Mouse (Mus musculus): ENCODE results near the gene Inf2. TPM values are rescaled to one million over a fixed set of nuclear protein-coding genes. Genes with fewer than 3 reads are reported as not detected.

The Inf2 gene
- polyA plus RNA-seq, 1 experiment from 2014 or later, result 3.9 TPM

DNA sequence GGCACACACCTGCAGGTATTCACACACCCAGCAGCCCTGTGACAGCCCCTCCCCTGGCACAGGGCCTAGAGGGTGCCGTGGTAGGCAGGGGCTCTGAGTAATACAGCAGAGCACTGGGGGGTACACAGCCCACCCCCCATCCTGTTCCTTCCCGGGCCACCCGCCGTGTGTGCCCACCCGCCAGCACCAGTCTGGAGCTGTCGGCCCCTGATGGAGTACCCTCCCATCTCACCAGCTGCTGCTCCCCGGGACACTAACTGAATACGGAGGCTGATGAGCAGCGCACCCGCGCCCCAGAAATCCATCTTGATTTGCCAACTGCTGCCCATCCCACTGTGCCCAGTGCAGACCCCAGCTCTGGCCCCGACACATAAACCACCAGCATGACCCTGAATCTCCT, 75.1 kb downstream of the Inf2 start:
- Histone ChIP-seq H3K4me1 (ENCODE audit: control insufficient read depth, insufficient read depth, low read length) (peaks cover 85% of the 10 kb centered on the region), H3K9ac (ENCODE audit: low read length) (peak overlapping the region; percentile 32), H3K4me2 (ENCODE audit: low read depth, low read length) (no peak overlapping the region), H3K27ac (ENCODE audit: low read length) (peak overlapping the region; percentile 43), H3K9me3 (replicated peaks; ENCODE audit: control insufficient read depth, low read length) (no peaks in the 10 kb centered on the region), H3K4me3 (replicated peaks; ENCODE audit: low read length) (no peak overlapping the region), H3K36me3 (ENCODE audit: control insufficient read depth, insufficient read depth, low read length) (peaks cover 16% of the 10 kb centered on the region), H3K27me3 (ENCODE audit: control insufficient read depth, insufficient read depth, low read length) (no peaks in the 10 kb centered on the region)
- WGBS, result 75% methylated on average over 12 of the region's 12 CpGs
- no peak for ATAC-seq (ENCODE audit: insufficient read depth, low FRiP score)

- peak overlapping the region; percentile 31; the same call in 1 of the 2 replicates for H3K9ac ChIP-seq (ENCODE audit: low read length)
- ATAC-seq (ENCODE audit: insufficient read depth, low FRiP score), result no peak
- peak overlapping the region; percentile 43; the same call in 1 of the 2 replicates for H3K27ac ChIP-seq (ENCODE audit: low read length)
- no peak overlapping the region for H3K4me2 ChIP-seq (ENCODE audit: low read depth, low read length)
- H3K4me1 ChIP-seq (ENCODE audit: control insufficient read depth, insufficient read depth, low read length), result peaks cover 90% of the 10 kb centered on the region
- peaks cover 17% of the 10 kb centered on the region for H3K36me3 ChIP-seq (ENCODE audit: control insufficient read depth, insufficient read depth, low read length)
- WGBS, result 53% methylated on average over 2 of the region's 2 CpGs
- no peaks in the 10 kb centered on the region for H3K27me3 ChIP-seq (ENCODE audit: control insufficient read depth, insufficient read depth, low read length)
- no peak overlapping the region for H3K4me3 ChIP-seq (replicated peaks; ENCODE audit: low read length)
- no peaks in the 10 kb centered on the region for H3K9me3 ChIP-seq (replicated peaks; ENCODE audit: control insufficient read depth, low read length)
These were observed 75.5 kb downstream of the Inf2 start for GRCm38 (mm10) chr12:112664124-112664523.

DNA sequence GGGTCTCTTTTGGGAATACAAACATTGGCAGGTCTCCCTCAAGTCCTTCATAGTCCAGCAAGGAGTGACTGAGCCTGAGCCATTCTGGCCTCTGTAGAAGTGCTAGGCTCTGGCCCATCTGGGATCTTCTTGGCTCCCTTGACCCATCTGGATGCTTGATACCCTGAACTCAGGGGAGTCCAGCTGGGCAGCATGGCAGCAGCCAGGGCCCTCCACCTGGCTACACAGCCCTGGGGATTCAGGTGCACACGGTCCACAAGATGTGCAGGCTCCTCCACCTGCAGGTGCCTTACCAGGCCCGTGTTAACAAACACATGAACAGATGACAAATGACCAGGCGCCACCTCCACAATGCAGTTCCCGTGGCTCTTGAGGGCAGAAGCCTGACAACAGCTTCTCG, 76.1 kb downstream of the Inf2 start:
- H3K4me2 ChIP-seq (ENCODE audit: low read depth, low read length), result no peak overlapping the region
- ATAC-seq (ENCODE audit: insufficient read depth, low FRiP score), result no peak
- WGBS, result 28% methylated on average over 5 of the region's 5 CpGs
- peaks cover 17% of the 10 kb centered on the region for H3K36me3 ChIP-seq (ENCODE audit: control insufficient read depth, insufficient read depth, low read length)
- H3K27me3 ChIP-seq (ENCODE audit: control insufficient read depth, insufficient read depth, low read length), result no peaks in the 10 kb centered on the region
- H3K27ac ChIP-seq (ENCODE audit: low read length), result peak overlapping the region; percentile 76
- H3K4me1 ChIP-seq (ENCODE audit: control insufficient read depth, insufficient read depth, low read length), result peaks cover 90% of the 10 kb centered on the region
- peak overlapping the region; percentile 58; the same call in 1 of the 2 replicates for H3K9ac ChIP-seq (ENCODE audit: low read length)
- no peak overlapping the region for H3K4me3 ChIP-seq (replicated peaks; ENCODE audit: low read length)
- H3K9me3 ChIP-seq (replicated peaks; ENCODE audit: control insufficient read depth, low read length), result no peaks in the 10 kb centered on the region

Small RNA genes within 50 kb of the gene (microRNA-seq; reads per million reads assigned to microRNA genes)
- gene Mir6939, result 0.83 reads per million

Other genes starting within 250 kb of the Inf2 start
- 0.19 and 0.22 TPM in 2 replicates for gene A530016L24Rik, start 99.3 kb upstream of the Inf2 start, polyA plus RNA-seq (2015; fragmentation: Nextera tagmentation; extraction: Ambion mirVana)
- gene Tmem179, start 72.0 kb upstream of the Inf2 start, polyA plus RNA-seq (2015; fragmentation: Nextera tagmentation; extraction: Ambion mirVana), result 2.4 TPM in 2 replicates
- gene Adssl1, start 31.3 kb downstream of the Inf2 start, polyA plus RNA-seq (2015; fragmentation: Nextera tagmentation; extraction: Ambion mirVana), result 2.7 and 10.3 TPM in 2 replicates
- 152 and 171 TPM in 2 replicates for gene Siva1, start 55.9 kb downstream of the Inf2 start, polyA plus RNA-seq (2015; fragmentation: Nextera tagmentation; extraction: Ambion mirVana)
- gene Akt1, start 86.1 kb downstream of the Inf2 start, polyA plus RNA-seq (2015; fragmentation: Nextera tagmentation; extraction: Ambion mirVana), result 50.7 and 52.8 TPM in 2 replicates
- 9.7 and 12.2 TPM in 2 replicates for gene Zbtb42, start 90.0 kb downstream of the Inf2 start, polyA plus RNA-seq (2015; fragmentation: Nextera tagmentation; extraction: Ambion mirVana)
- 19.8 and 21.9 TPM in 2 replicates for gene Cep170b, start 131.7 kb downstream of the Inf2 start, polyA plus RNA-seq (2015; fragmentation: Nextera tagmentation; extraction: Ambion mirVana)
- gene Pld4, start 171.9 kb downstream of the Inf2 start, polyA plus RNA-seq (2015; fragmentation: Nextera tagmentation; extraction: Ambion mirVana), result 13.7 and 17.1 TPM in 2 replicates
- gene Ahnak2, start 213.9 kb downstream of the Inf2 start, polyA plus RNA-seq (2015; fragmentation: Nextera tagmentation; extraction: Ambion mirVana), result 4.9 and 5.4 TPM in 2 replicates
- gene Clba1, start 220.2 kb downstream of the Inf2 start, polyA plus RNA-seq (2015; fragmentation: Nextera tagmentation; extraction: Ambion mirVana), result 5.8 and 6.9 TPM in 2 replicates
- 87.7 and 87.9 TPM in 2 replicates for gene Cdca4, start 240.6 kb downstream of the Inf2 start, polyA plus RNA-seq (2015; fragmentation: Nextera tagmentation; extraction: Ambion mirVana)